Mouse (Mus musculus) erythroblast, embryonic 14.5 days (primary cell): ENCODE data around the gene Hsf5.

Source experiments
- GATA1 ChIP-seq: IDR thresholded peaks from 2 replicates; pipeline ENCODE4 v1.6.1; 2012; ENCODE audit warnings: low read length, inconsistent platforms, mixed read lengths
- TAL1 ChIP-seq: IDR thresholded peaks from 3 replicates; pipeline ENCODE4 v1.6.1; 2012; ENCODE audit warnings: low read length, inconsistent platforms, mixed read lengths

DNA sequence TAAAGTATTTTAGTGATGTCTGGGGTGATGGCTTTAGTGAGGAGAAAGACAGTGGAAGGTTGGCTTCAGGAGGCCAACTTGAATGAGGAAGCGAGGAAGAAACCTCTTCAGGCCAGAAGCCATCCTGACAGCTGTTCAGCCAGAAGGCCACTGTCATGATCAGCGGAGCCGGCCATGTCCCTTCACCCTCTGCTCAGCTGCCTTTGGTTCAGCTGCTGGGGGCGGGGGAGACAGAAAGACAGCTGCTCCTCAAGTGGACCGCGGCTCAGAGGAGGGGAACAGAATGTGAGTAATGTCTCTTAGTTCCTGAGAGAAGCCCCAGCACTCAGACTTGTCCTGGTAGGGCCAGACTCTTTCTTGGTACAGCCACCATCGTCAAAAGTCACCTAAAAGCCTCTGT lies 43.2 kb upstream of the Hsf5 start:
- TF ChIP-seq GATA1: no peak
- no peak for TF ChIP-seq TAL1
